Mouse (Mus musculus) monocyte, adult 5-6 weeks (primary cell): ENCODE measurements around the gene Macrod2. TPM values are rescaled to one million over a fixed set of nuclear protein-coding genes. Genes with fewer than 3 reads are reported as not detected.

Source experiments
- ATAC-seq: fragments of 153-309, 156-312 bp; replicated peaks from 2 replicates; pipeline ENCODE4 v1.8.0; 2017; ENCODE audit warnings: mild to moderate bottlenecking; ENCODE audit not compliant: low TSS enrichment, insufficient number of reproducible peaks, severe bottlenecking, poor library complexity, low FRiP score
- total RNA-seq: library from RNA; stranded (forward); fragments of 200-1000, 200-491, 200-594 nt; gene quantifications from 3 replicates; pipeline ENCODE4 v1.2.3, GENCODE M21; 2017

Gene Macrod2
- total RNA-seq, 1 experiment from 2014 or later: 7.0 TPM

DNA sequence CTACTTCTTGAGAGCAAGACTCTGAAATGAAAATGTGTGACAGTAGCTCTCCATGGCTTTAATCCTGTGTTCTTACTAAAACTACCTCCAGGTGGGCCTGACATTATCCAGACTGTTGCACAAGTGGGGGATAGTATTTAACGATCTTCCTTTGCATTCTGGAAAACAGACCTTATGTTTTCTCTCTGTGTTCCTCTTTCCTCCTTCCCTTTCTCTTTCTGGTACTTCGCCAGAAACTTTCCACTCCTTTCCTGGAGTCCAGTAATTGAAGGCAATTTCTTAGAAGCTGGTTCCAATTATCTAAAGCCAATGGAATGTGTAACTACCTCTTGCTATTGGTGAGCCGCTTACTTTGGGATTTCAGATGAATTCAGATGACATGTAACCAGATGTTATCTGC, 897.7 kb downstream of the Macrod2 start:
- ATAC-seq: no peak

GRCm38 (mm10) chr2:141299168-141299567, 904.1 kb downstream of the Macrod2 start:
- ATAC-seq: no peak

DNA sequence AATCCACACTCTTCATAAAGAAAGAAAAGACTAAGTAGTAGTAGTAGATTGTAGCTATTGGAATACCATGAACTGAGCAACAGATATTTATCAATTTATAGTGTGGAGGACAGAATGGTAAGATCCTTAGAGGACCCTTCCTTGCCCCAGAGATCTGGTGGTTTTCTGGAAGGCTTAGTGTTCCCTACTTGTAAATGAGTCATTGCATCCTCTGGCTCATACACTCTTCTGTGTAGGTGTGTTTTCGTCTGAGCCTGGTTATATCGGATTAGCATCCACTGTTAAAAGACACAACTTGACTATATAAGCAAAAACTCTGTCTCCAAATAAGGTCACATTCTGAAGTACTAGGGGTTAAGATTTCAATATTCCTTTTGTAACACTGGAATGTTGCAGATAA, 905.9 kb downstream of the Macrod2 start:
- no peak for ATAC-seq

DNA sequence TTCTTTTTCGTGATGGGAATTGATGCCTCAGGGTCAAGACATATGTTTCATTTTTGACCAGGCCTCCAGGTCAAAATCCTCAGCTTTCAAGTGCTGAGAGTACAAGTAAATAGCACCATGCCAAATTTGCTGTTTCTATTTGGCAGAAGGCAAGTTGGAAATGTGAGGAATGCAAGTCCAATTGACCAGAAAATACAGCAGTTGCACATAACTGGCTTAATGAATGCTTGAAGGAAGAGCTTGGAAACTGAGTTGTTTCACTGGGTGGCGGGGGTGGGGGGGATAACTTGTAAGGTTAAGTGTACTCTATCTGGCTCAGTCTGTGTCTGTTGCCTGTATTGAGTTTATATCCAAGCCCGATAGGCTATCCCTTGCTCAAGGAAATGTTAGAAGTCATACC, 913.3 kb downstream of the Macrod2 start:
- ATAC-seq: no peak

- ATAC-seq: no peak
These were observed 917.2 kb downstream of the Macrod2 start for GRCm38 (mm10) chr2:141312136-141312948.

- no peak for ATAC-seq
These were observed 920.2 kb downstream of the Macrod2 start for GRCm38 (mm10) chr2:141315349-141315748.

DNA sequence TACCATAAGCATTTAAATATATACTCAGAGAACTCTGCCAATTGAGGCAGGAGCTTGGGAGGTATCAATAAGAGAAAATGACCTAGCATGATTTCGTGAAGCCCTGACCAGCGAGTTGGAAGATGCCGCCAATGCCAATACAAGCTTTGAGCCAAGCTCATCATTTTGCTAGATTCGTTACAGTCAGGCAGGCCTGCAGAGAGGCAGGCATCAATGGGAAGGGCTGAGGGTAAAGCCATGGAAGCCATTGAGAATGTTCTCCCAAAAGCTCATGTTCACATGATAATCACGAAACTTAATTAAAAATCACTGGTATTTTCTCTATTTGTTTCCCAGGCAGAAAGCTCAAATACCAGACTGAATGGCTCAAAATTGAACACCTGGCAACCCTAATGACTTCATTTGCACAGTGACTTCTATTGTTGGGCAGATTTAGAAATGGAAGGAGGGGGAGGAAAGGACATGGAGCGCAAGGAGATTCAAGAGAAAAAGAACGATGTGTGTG, 928.9 kb downstream of the Macrod2 start:
- no peak for ATAC-seq

GRCm38 (mm10) chr2:141327296-141327695, 932.2 kb downstream of the Macrod2 start:
- ATAC-seq: no peak

DNA sequence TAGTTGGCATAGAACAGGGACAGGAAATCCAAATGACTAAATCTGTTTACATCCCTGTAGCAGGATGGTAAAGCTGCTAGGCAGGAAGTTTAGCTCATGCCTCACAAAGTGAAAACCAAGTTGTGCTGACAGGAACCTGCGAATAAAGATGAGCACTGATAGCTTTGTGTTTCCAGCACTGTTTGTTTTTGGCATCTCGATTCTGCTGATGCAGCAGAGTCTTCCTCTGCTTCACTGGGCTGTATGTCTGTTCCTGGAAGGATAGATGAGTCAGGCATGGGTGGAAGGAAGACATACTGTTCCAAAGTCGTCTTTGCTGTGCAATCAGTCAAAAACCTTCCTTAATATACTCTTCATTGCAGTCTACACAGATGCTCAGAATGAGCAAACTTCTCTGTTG, 942.6 kb downstream of the Macrod2 start:
- ATAC-seq: no peak

GRCm38 (mm10) chr2:141343988-141344535, 949.0 kb downstream of the Macrod2 start:
- no peak for ATAC-seq

DNA sequence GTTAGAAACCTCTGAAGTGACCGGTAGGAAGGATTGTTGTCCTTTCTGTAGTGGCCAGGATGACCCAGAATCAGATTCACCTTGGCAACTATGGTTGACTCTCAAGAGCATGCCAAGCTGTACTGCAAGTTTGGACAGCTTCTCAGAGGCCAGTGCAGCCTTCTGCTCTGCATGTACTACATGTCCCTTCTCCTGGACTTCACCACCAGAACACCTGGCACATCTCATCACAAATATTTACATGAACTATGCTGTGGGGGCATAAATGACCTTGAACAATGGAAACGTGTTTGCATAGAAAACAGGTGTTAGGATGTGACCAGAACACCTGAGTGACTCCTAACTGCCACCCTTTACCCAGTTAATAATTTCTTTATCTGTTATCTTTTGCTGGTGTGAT, 957.5 kb downstream of the Macrod2 start:
- no peak for ATAC-seq

DNA sequence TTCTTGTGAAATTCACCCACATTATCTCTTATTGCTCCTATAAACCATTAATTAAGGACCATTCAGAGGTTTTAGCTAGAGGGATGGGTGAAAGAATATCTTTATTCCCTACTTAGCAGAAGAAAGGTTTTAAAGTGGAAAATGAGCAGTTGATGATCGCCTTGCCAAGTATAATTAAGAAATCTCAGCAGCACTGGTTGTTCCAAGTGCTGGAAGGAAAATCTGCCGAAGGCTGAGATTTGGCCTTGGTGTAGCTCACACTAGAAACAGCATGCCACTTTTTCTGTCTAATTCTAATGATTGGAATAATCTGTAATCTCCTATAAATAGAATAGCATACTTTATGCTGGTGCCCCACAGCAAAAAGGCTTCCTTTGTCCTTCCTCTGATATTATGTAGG, 993.5 kb downstream of the Macrod2 start:
- ATAC-seq: no peak

GRCm38 (mm10) chr2:141391229-141391628, 996.1 kb downstream of the Macrod2 start:
- no peak for ATAC-seq

GRCm38 (mm10) chr2:141394806-141395205, 999.7 kb downstream of the Macrod2 start:
- no peak for ATAC-seq

GRCm38 (mm10) chr2:141408766-141409165, 1013.7 kb downstream of the Macrod2 start:
- no peak for ATAC-seq

DNA sequence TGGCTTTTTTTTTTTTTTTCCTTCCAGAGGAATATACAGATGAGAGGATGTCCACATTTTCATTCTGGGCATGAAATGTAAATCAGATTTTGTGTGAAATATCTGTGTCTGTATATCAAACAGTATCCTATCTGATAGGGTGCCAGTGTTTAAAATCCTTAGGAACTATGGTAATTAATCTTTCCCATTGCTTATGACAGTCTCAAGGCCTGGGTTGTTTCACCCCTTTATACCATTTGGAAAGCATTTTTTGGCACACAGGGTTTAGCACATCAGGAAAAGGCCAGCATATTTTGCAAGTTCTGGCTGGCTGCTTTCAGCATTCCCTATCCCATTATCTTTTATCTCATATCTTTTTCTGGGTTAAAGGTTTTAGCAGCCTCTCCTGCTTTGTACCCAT, 1021.3 kb downstream of the Macrod2 start:
- no peak for ATAC-seq

GRCm38 (mm10) chr2:141416855-141417544, 1021.9 kb downstream of the Macrod2 start:
- no peak for ATAC-seq

DNA sequence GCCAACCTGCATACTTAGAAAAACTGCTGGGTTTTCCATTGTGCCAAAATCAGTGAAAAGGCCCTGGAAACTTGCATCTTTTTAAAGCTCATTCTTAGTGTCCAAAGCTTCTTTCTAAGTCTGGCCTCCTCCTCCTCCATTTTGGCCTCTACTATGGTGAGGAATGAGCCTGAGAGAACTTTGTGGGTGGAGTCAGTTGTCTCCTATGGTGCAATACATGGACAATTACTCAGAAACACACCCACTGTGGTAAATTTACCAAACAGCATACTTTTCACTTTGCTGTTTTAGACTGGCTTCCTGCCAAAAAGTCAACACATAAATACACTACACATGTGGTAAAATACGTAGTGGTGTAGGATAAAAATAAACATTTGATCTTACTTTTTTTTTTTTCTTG, 1024.7 kb downstream of the Macrod2 start:
- ATAC-seq: no peak

DNA sequence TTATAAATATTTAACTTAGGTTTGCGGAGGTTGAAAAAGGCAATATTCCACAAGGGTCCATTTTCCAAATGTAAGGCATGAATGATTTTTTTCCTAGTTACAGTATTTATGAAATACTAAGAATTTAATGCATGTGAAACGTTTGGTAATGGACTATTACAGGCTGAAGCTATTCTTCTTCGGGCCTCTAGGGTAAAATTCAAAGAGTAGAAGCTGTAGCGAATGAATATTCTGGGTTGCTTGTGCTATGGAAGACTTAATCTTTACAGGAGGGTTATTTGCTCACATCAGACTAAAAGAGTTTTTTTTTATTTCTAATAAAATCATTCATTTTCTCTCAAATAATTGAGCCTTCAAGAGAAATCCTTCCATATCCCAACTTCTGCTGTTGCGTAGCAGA, 1039.0 kb downstream of the Macrod2 start:
- no peak for ATAC-seq
